Mouse (Mus musculus) central nervous system, embryonic 14 days (tissue): ENCODE results near the gene Tmc2. TPM values are rescaled to one million over a fixed set of nuclear protein-coding genes. Genes with fewer than 3 reads are reported as not detected.

ENCODE experiments used
- polyA plus RNA-seq: library from polyadenylated mRNA; depleted of rRNA; stranded (reverse); fragments of >200 nt; gene quantifications from 2 replicates; pipeline ENCODE4 v1.2.3, GENCODE M21; 2012; rRNA removed

Gene Tmc2
- polyA plus RNA-seq = 0.03 TPM in 1 of 2 replicates, not detected in the other

GRCm38 (mm10) chr2:130194894-130195293 is at the start of gene Tmc2:
TSS of gene Tmc2 (plus strand) at chr2:130195194.

DNA sequence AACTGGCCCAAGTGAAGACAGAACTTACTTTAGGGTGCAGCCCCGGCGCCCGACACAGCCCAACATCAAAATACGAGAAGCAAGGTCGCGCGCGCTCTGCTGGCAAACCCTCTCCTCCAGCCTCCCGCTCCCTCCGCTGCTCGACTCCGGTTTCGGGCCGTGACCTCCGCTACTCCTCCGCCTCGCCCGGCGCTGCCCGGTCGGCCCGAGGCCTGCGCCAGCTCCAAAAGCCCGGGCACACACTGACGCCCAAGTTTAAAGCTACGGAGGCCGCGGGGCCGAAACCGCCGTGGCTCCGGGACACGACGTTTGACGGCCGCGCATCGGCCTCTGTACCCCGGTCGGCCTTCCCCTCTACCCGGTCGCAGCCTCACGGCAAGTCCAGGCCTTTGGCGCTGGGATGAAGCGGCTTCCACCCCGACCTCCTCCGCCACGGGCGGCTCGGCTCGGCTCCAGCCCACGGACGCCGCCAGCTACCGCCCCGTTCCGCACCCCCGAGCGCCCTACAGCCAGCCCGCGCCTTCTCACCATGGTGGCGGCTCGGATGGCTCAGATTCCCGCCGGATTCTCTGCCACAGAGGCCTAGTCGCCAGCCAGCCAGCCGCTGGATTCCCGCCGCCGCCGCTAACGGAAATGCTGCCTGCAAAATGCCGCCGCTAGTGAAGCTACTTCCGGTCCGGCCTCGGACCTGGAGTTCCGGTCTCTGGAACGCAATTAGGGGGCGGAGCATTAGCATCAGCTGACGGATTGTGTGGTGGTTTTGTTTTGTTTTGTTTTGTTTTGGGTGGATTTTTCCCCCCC is 16.1 kb upstream of the Tmc2 start, which contains the start of gene Snrpb:
Gene Snrpb (minus strand): TSS at position 698 of the 801 bp plus-strand sequence.

GRCm38 (mm10) chr2:130274149-130274861 is 79.3 kb downstream of the Tmc2 start, which contains the start of gene Nop56:
TSS of gene Nop56 (plus strand) at chr2:130274430.

DNA sequence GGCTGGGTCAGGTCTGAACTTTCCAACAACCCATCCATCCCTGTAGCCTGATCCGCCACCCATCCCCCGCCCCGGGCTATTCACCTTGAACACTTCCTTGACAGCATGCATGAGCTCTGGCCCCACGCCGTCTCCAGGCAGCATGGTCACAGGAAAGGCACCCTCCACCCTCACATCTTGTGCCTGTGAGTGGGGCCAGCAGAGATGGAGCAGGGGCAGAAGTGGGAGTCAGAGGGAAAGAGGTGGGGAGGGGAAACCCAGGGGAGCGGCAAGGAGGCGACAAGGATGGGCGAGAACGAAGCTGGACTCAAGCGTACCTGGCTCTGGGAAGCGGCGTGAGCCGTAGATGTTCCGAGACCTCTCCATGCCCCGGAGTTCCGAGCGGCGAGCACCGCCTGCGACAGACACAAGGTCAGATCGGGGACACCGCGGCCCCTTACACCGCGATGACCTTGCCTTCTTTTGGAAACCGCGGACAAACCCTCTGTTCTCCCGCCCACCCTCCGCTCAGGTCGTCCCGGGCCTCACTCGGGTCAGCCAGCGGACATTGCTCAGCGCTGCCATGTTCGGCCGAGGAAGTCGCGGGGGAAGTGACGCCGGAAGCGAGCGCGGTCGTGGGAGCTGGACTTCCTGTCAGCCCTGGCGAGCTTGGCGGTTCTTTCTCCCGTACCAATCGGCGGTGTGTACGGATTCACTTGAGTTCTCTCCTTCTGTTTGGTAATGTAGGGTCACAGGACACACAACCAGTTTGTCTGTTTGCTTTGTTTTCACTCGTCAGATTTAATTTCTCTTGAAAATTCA is 89.1 kb downstream of the Tmc2 start, which contains the start of gene Idh3b:
Gene Idh3b (minus strand): TSS at position 694 of the 801 bp plus-strand sequence.

DNA sequence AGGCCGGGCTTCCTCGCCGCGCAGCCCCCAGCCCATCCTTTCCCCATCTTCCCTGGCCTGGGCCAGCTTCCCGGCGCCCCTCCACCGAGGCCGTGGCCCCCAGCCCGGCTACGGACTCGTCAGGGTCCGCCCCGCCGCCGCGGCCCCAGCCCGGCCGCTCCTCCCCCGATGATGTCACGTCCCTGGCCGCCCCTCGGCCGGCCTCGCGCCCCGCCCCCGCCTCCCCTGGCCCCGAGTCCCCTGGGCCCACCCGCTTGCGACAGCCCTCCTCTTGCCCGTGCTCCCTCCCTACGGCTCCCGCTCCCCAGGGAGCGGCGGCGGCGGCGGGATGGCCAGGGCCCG is 99.9 kb downstream of the Tmc2 start, which contains the start of gene Ebf4:
Gene Ebf4 (plus strand): TSS at position 234 of the 342 bp plus-strand sequence.

Other genes with a start within 250 kb of the Tmc2 start
- 0.18 and 0.31 TPM in 2 replicates for gene Tgm3, start 182.8 kb upstream of the Tmc2 start, polyA plus RNA-seq
- 0.16 and 0.23 TPM in 2 replicates for gene Tgm6, start 82.8 kb upstream of the Tmc2 start, polyA plus RNA-seq
- gene Snrpb, start 15.8 kb upstream of the Tmc2 start, polyA plus RNA-seq = 319 and 341 TPM in 2 replicates
- 274 and 277 TPM in 2 replicates for gene Nop56, start 79.2 kb downstream of the Tmc2 start, polyA plus RNA-seq
- gene Idh3b, start 89.4 kb downstream of the Tmc2 start, polyA plus RNA-seq = 195 and 196 TPM in 2 replicates
- 20.6 and 24.3 TPM in 2 replicates for gene Ebf4, start 100.0 kb downstream of the Tmc2 start, polyA plus RNA-seq
- 22.4 and 46.7 TPM in 2 replicates for gene Cpxm1, start 202.4 kb downstream of the Tmc2 start, polyA plus RNA-seq
- not detected in 2 replicates for gene Gm28372, start 210.0 kb downstream of the Tmc2 start, polyA plus RNA-seq
- gene 1700020A23Rik, start 210.1 kb downstream of the Tmc2 start, polyA plus RNA-seq = not detected in 2 replicates
- not detected in 2 replicates for gene Tmem239, start 211.3 kb downstream of the Tmc2 start, polyA plus RNA-seq
- 160 and 172 TPM in 2 replicates for gene Vps16, start 229.1 kb downstream of the Tmc2 start, polyA plus RNA-seq
- 35.8 and 39.7 TPM in 2 replicates for gene Pced1a, start 229.5 kb downstream of the Tmc2 start, polyA plus RNA-seq